Comparison of ENCODE assay signal across 9 mouse cellular contexts in the genomic region with DNA sequence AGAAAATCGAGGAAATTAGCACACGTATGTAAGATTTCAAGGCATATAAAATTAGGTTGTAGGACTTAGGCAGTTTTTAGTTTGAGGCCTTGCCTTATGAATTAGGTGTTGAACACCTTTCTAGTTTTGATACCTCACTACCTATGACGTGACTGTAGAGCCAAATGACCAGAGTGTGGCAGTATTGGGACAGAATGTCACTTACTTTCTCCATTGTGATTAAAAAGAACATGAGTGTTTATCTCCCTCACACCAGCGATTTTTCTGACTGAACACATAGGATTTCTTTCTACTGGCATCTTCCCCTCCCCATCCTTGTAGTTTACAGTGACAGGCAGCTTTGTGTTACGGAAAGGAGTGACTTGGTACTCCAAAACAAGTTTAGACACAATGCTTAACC. TPM values are rescaled to one million over a fixed set of nuclear protein-coding genes. Genes with fewer than 3 reads are reported as not detected.
DNase-seq lines count a peak whose midpoint lies in the region; ATAC-seq and TF ChIP-seq lines count a peak whose summit lies in the region.
"Had no signal": no experiment of that assay in that cellular context is flagged by ENCODE, and none has a peak within 500 bp of the region (broad histone marks: within the 10 kb centered on the region; RNA-seq: fewer than 3 reads in every experiment).

No protein-coding gene starts in this region.

- peaks cover 9% of the 10 kb centered on the region; the same call in 1 of the 2 replicates for H3K36me3 ChIP-seq in forebrain, embryonic 13.5 days (ENCODE audit: poor library complexity, severe bottlenecking)
- H3K36me3 ChIP-seq in intestine, postnatal 0 days (ENCODE audit: control insufficient read depth, insufficient read depth): peaks cover 11% of the 10 kb centered on the region

- no peaks in the 10 kb centered on the region for H3K4me1 ChIP-seq in forebrain, embryonic 13.5 days
- no peaks in the 10 kb centered on the region for H3K4me1 ChIP-seq in intestine, postnatal 0 days (replicated peaks; ENCODE audit: control insufficient read depth, insufficient read depth, low read length)

- H3K4me3 ChIP-seq in forebrain, embryonic 13.5 days: no peak overlapping the region
- H3K4me3 ChIP-seq in intestine, postnatal 0 days (ENCODE audit: low read depth, low read length): no peak overlapping the region
- H3K4me3 ChIP-seq: limb, embryonic 12.5 days had no signal

- intact Hi-C loops in left cerebral cortex, postnatal 14 days (cut with DNase I): loop anchor here (5.0 to 10.0 kb wide), 2 partner anchors 583 to 1191 kb away; partner anchors contain the start of gene Spry2

- no peaks in the 10 kb centered on the region for H3K9me3 ChIP-seq in forebrain, embryonic 13.5 days (replicated peaks)
- no peaks in the 10 kb centered on the region for H3K9me3 ChIP-seq in intestine, postnatal 0 days (ENCODE audit: control insufficient read depth)
- H3K9me3 ChIP-seq: limb, embryonic 12.5 days had no signal

- 0 out of 2 replicates have a peak overlapping the region, but pooled peaks have one; percentile 5 for H3K9ac ChIP-seq in forebrain, embryonic 13.5 days
- no peak overlapping the region for H3K9ac ChIP-seq in intestine, postnatal 0 days (ENCODE audit: low read depth, low read length)
- H3K9ac ChIP-seq: limb, embryonic 12.5 days had no signal

- no peaks in the 10 kb centered on the region for H3K27me3 ChIP-seq in forebrain, embryonic 13.5 days
- no peaks in the 10 kb centered on the region for H3K27me3 ChIP-seq in intestine, postnatal 0 days (replicated peaks; ENCODE audit: control insufficient read depth, insufficient read depth, low read length)
- H3K27me3 ChIP-seq: limb, embryonic 12.5 days had no signal

- no peak overlapping the region for H3K4me2 ChIP-seq in forebrain, embryonic 13.5 days
- no peak overlapping the region for H3K4me2 ChIP-seq in intestine, postnatal 0 days (replicated peaks; ENCODE audit: low read depth)
- H3K4me2 ChIP-seq: limb, embryonic 12.5 days had no signal

- TF ChIP-seq CTCF in intestine, postnatal 0 days (IDR thresholded peaks at IDR 0.05; ENCODE audit: low read depth): peak; percentile 70

- WGBS in forebrain, embryonic 13.5 days: 48% methylated on average over 5 of the region's 5 CpGs
- WGBS in intestine, postnatal 0 days: 49% methylated on average over 5 of the region's 5 CpGs

- peak; percentile 41 for DNase-seq in adrenal gland, postnatal 10 days
- DNase-seq in adrenal gland, postnatal 25 days: no peak
- DNase-seq in left cerebral cortex, postnatal 14 days (ENCODE audit: low spot score in 2 of 2): peak; percentile 54 to 55
- DNase-seq in left cerebral cortex, adult 8-10 months (ENCODE audit: low spot score in 2 of 2): no peak
- DNase-seq in retina, embryonic 14.5 days (ENCODE audit: low spot score): peak; percentile 59
- DNase-seq in spleen, postnatal 36 days (ENCODE audit: low spot score in 2 of 2): no peak

- no peak overlapping the region for H3K27ac ChIP-seq in forebrain, embryonic 13.5 days
- H3K27ac ChIP-seq in intestine, postnatal 0 days (ENCODE audit: low read depth, low read length): no peak overlapping the region
- H3K27ac ChIP-seq: limb, embryonic 12.5 days had no signal

- ATAC-seq in forebrain, embryonic 13.5 days: no peak
- no peak for ATAC-seq in intestine, postnatal 0 days

RNA-seq across cellular contexts. Expression of gene Ndfip2, which starts 55.5 kb away (rescaled TPM):
- 10 to 100 TPM; 32.8 to 34.3 TPM for total RNA-seq in adrenal gland, postnatal 10 days (2021)
- 42.3 and 44.8 TPM in 2 replicates for total RNA-seq in adrenal gland, postnatal 25 days (2021)
- total RNA-seq in left cerebral cortex, postnatal 14 days (2021): 100 to 1,000 TPM; 129 to 134 TPM
- total RNA-seq in left cerebral cortex, adult 8-10 months (2022): 100 to 1,000 TPM in 2 of 4 experiments, 10 to 100 TPM in 2; 94.4 to 110 (median 102) TPM
- polyA plus RNA-seq in forebrain, embryonic 13.5 days (2015; fragmentation: Nextera tagmentation; extraction: Ambion mirVana): 61.7 and 64.9 TPM in 2 replicates
- polyA plus RNA-seq in intestine, postnatal 0 days (2015; fragmentation: Nextera tagmentation; extraction: Ambion mirVana): 119 and 124 TPM in 2 replicates

Comparison
In these comparisons a context has a peak if more than half of its experiments do, and no peak if none do; other contexts are left out.
1. DNase-seq: peak in adrenal gland, postnatal 10 days (single experiment), left cerebral cortex, postnatal 14 days (2 of 2) and retina, embryonic 14.5 days (single experiment); none in adrenal gland, postnatal 25 days (single experiment), left cerebral cortex, adult 8-10 months (0 of 2) and spleen, postnatal 36 days (0 of 2).